Mouse (Mus musculus) layer of hippocampus, adult 9-10 months (tissue): ENCODE measurements around the gene Macrod2.
A peak's percentile ranks its signal among the peaks of the same experiment; 100 is the strongest.

Experiments used
- DNase-seq: peaks from one replicate; pipeline ENCODE4 v3.0.0; 2022; ENCODE audit warnings: low spot score

The Macrod2 gene

DNA sequence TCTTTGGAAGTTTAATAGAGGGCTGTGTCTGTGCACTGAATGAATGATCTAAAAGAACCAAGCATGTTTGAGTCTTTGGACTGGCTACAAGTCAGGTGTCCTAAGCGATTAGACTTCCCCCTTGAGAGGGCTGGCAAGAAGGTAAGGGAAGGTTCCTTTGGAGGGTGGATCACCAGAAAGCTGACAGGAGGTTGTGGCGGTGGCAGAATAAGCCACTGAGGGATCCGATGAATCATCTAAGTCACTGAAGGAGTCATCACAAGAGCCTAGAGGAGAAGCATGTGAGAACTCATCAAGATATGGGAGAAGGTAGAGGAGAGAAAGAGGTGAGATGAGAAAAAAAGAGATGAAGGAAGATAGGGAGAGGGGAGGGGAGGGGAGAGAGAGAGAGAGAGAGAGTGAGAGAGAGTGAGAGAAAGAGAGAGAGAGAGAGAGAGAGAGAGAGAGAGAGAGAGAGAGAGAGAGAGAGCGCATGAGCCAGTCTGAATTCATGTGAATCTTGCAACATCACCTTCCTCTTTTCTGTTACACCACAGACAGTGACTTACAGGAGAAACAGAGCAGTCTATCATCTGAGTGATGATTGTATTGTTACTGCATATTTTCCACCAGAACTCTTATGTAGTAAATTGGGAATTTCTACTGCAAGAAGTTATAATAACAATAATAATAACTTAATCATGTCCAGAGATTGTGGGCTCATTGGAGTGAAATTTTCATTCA is 398.9 kb downstream of the Macrod2 start:
- no peak for DNase-seq

DNA sequence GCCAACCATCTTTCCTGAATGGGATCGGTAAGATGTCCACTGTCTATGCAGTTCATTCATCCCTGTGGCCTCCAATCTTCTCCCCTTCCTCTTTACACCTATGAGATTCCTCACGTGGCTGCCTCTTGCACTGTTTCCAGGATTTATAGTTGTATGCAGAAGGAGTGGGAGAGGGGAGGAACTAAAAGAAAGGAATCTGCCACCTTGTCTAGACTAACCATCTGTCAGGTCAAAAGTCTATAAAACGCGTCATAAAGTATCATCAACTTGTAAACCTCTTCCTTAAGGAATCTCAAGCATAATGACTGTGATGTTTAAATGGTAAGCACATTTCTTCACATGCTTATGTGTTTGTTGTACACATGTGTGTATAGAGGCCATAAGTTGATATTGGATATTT is 416.6 kb downstream of the Macrod2 start:
- DNase-seq = no peak

DNA sequence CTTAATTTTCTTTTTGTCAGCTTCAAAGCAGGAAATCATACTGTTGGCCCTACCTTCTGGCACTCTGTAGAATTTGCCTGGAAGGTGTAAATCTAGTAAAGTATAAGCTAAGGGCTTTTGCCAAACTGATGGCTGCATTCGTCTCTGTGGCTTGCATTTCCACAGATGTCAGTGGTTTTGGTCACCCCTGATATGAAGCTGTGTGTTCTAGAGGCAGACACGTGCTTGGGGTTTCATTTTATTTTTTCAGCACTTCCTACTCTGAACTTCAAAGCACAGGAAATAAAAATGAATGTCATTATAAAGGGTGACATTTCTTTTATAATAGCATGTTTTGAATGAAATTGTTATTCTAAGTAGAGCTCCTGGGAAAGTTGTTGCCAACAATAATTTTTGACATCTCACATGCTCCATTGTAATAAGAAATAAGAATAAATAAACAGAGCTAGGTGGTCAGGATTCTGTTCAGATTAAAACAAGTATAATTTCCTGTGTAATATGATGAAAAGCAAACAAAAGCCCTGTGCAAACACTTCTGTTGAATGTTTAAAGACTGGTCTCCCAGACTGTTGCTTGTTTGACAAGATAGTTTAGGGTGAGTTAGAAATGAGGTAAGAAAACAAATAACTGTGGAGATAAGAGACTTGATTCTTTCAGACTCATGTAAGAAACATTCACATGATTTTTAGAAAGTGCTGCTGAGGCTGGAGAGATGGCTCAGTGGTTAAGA is 424.4 kb downstream of the Macrod2 start:
- no peak for DNase-seq

DNA sequence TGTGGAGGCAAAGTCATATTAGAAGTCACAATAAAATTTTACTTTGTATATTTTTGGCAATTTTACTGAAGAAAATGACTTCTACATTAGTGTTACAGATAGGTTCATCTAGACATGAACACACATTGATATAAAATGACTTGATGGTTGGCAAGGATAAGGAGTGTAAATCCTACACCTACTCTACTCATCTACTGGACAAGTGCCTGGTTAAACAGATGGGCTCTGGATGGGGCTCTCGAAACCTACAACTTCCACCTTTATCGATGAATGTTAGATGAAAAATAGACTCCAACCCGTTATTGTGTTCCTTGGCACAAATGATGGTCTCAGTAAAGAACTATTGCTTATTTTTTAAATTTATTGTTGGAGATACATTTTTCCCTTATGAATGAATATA is 427.3 kb downstream of the Macrod2 start:
- peak; percentile 16 for DNase-seq

DNA sequence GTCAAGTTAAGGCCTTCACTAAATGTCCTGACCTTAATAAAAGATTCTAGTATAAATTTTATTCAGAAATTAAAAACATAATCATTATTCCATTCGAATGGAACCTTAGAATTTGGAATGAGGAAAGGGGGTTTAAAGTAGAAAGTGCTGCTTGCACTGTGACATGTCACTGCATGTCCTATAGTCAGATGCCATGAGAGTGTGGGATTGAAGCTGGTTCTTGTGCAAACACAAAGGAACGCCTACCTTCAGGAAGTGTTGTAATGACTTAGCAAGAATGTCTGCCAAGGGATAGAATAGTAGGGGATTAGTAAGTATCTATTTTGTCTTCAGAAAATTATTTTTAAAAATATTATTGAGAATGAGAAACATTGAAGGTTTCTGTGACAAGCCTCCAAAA is 431.1 kb downstream of the Macrod2 start:
- DNase-seq = no peak

DNA sequence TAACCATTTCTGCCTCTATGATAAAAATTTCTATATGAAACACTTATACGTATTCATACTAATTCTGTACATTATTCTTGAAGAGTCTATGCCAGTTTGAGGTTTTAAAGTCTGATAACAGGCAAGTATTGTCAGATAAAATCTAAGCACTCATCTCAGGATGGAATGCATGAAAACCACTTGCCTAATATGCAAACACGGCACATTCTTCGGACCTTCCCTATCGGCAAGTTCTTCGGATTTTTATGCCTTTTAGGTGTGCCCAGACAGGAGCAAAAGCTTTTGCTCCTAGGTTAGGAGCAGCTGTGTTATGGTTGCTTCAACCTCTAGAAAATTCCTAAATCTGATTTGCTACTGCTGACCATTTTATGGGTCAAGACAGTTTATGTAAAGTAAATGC is 433.8 kb downstream of the Macrod2 start:
- no peak for DNase-seq

DNA sequence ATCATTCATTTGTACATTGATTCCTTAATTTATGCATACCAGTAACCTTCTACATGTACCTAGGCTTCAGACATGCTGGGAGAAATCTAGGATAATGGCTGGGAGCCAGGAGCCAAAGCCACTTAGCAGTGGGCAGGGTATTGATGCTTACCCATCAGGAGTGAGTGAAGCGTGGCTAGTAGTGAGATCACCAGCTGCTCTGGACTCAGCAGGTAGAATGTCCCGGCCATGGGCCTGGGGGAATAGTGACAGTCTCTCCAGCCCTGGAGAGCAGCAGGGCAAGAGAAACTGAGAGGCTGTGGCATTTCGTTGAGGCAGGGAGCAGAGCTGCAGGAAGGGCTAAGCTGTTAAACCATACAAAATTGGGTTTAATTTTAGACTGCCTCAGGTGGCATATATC is 435.0 kb downstream of the Macrod2 start:
- DNase-seq = no peak

DNA sequence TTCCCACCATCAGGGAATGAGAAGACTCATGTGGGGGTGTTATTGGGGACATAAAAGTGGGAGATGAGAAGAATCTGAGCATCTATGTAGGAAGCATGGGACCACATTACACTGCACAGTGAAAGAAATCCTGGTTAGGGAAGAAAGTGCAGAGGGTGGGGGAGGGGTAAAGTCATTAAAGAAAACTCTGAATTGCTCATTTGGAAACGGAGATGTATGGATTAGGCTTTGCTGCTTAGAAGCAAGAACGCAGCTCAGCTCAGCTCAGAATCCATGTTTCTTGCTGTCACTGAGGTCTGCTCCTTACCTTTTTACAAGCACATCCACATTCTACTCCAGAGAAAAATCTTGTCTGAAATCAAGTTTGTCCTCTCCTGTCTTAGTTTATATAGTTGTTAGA is 444.3 kb downstream of the Macrod2 start:
- no peak for DNase-seq

DNA sequence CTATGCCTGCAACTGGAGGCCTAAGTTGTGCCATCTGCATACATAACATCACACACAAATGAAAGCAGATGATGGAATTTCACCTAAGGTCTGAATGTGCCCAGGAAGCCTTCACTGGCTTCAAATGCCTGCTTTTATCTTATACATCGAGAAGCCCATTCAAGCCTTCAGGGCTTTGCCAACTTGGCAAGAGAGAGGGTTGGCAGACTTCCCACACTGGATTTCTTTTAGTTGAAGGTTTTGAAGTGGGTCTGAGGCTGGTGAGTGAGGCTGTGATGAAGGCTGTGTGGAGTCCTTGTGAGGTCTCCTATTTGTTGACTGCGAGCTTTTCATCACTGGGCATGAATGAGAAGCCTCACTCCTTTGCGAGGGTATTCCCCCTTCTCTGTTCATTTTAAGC is 444.8 kb downstream of the Macrod2 start:
- DNase-seq = no peak

DNA sequence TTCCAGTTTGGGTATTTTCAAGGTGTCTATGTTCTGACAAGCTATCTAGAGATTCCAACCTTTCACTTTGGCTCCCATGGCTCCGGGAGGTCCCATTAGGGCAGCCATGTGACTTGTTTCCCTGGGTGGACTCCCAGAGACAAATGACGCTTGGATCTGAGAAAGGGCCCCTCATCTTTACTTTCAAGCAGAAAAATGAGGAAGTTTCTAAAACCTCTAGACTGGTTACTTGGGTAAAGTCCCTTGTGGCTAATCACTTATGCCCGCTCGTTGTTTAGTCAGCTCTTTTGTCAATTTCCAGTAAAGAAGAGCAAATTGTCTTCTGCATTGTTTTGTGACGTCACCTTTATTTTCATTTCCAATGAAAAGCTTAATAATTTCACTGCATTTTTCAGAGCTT is 448.9 kb downstream of the Macrod2 start:
- DNase-seq = no peak

DNA sequence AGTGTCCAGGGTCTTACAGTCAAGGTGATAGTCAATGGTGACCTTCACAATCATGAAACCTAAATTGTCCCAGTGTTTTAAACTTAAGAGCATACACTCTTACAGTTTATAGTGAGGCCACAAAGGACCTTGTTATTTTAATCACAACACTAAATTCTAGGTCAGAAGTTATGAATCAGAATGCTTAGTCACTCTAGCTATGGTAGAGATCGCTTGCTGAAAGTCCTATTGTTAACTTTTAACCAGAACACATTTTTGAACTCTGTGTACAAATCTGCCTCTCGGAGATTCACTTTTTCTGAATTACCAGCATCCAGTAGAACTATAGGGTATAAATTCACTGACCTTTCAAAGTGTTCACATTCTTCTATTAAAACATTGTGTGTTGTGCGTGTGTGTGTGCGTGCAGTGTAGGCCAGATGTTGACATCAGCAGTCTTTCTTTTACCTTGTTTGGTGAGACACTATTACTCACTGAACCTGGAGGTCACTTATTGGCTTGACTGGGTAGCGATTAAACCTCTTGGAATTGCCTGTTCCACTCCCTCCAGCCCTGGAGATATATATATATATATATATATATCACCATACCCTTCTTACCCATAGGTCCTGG is 452.8 kb downstream of the Macrod2 start:
- no peak for DNase-seq

DNA sequence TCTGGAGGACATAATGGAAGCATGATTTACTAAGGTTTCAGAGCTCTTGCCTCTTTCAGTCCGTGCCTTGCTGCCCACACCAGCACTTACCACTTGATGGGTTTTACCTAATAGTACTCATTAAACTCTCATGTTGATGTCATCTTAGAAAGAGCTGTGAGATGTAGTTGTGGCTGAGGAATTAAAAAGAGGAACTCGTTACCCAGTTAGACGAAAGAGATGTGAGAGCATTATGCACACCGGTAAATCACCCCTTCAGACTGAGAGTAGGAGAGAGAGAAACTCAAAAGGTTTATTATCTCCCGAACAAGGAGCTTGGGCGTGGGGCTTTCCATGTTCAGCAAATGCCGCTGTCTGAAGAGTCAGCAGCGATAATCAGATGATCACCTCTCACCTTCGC is 458.4 kb downstream of the Macrod2 start:
- no peak for DNase-seq

DNA sequence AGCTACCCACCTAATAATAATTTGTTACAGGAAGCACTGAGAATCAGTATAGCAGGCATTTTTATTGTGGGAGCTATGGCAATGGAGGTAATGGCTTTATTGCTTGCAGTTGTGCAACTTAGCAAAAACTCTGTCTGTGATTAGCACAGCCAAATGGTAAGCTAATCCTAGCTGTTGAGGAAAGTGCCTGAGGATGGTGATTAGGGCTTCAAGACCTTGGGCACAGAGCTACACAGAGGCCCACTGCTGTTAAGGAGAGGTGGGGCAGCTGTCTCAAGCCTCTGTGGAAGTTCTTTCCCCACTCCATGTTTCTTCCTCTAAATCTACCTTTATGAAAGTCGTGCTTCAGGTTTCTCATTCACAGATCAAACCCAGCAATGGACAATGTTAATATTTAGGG is 466.2 kb downstream of the Macrod2 start:
- DNase-seq = no peak

DNA sequence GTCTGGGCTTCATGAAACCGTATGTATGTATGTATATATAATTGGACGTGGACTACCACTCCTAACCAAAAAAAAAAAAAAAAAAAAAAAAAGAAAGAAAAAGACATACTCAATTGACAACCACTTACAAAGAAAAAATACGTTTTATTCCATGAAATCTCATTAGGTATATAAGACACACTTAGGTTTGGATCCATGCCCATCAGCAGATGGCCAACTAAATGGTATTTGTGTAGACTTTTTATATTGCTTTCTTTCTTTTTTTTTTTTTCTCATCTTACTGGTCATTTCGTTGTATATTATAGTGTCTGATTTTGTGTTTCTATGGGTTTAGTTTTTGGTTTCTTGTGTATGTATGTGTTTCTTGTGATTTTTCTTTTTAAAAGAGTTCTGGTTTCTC is 467.6 kb downstream of the Macrod2 start:
- DNase-seq = no peak

DNA sequence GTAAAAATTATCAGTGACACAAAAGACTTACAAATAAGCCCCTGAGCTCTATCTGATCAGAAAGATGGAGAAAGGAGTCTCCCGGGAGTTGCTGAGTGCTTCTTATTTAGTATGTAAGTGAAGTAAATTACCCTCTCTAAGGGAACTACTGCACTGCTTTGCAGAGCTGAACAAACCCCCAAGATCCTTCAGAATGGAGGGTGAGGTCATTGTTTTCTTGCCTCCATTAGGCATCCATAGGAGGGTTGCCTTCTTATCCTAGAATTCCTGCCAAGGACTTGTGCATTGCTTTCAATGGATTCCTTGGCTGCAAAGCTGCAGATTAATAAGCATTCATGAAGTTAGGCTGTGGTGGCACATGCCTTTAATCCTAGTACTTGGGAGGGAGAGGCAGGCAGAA is 470.5 kb downstream of the Macrod2 start:
- no peak for DNase-seq

DNA sequence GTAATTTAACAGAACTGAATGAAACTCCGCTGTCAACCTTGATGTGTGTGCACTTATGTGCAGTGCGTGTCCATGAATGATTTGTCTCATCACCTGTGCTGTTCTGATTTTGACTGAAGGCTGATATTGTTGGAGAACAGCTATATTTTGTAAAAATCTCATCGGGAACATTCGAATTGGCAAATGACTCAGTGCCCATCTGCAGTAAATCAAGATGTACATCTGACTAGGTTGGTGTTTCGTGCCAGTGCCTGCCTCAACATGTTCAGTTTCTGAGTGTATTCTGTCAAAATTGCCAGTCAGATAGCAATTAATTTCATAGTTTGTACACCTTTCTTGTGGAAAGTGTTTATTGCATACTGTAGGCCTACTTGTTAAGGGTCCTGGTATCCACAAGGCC is 472.0 kb downstream of the Macrod2 start:
- peak; percentile 75 for DNase-seq

DNA sequence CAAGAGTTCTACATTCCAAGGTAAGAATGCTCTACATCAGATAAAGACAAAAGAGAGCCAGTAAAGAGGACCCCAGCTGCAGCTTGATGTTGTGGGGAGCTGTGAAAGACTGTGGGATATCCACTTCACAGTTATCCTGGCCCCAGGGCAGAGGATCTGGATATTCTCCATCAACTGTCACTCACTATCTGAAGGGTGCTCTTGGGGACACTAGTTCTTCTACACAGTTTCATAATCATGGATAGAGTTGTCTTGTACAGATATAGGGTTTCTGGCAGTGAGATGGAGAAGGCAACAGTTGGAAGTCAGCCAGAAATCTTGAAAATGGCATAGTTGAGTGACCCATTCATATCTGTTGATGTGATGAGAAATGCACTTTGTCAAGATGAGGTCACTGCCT is 490.1 kb downstream of the Macrod2 start:
- no peak for DNase-seq

DNA sequence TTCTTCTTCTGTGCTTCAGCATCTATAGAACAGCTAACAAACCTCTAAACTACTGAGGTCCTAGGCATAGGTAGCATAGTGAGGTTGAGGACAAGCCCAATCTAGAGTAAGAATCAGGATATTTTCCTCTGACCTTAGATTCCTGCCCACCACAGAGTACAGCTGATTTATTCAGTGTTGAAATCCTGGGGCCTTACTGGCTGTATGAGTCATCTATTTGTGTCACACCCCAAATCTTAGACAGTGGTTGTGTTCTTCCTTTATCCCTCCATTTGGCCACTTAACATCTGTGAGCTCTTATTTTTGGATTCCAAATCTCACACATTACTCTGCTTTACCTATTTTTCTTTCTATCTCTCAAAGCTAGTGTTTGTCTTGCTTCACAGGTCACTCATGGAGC is 495.6 kb downstream of the Macrod2 start:
- DNase-seq = no peak

DNA sequence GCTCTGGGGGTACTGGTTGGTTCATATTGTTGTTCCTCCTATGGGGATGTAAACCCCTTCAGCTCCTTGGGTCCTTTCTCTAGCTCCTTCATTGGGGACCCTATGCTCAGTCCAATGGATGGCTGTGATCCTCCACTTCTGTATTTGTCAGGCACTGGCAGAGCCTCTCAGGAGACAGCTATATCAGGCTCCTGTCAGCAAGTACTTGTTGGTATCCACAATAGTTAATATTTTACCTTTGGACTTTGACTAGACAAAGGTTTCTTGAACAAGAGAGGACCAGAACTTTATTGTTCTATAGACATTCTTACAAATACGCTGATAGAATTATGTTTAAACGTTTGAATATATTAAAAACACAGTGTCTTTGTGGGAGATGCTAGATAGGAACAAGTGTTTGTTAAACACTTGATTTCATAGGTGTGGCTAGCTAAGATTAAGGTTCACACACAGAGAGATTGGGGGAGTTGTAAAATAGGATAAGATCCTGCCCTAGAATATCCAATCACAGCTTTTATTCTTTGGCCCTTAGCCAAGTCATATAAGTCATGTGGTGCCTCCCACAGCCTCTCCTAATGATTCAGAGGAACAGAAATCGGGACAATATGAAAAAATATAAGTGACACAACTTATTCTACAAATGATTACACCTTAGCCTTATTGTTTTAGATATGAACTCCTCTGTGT is 501.4 kb downstream of the Macrod2 start:
- no peak for DNase-seq

DNA sequence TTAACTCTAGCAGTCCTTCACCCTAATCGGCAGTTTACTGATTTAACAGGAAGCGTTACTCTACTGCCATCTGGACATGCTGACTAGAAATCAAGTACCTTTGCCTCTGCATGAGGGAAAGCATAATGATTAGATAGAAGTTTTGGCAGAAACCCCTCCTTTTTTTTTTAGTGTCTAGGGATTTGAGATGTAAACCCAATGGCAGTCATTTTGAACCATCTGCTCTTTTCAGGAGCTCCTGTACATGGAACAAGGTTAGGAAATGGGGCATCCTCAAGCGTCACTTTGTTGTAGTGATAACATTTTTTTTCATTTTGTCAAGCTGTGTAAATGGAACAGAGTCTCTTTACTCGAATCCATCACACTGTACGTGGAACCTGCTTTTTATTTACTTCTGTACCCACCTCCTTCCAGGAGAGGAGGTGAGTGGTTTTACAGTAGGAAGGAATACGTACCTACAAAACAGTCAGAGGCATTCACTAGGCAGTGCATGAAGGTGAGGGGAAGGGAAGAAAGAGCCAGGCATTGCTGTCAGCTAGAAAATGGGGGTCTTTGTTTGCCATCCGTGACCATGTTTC is 503.4 kb downstream of the Macrod2 start:
- no peak for DNase-seq

DNA sequence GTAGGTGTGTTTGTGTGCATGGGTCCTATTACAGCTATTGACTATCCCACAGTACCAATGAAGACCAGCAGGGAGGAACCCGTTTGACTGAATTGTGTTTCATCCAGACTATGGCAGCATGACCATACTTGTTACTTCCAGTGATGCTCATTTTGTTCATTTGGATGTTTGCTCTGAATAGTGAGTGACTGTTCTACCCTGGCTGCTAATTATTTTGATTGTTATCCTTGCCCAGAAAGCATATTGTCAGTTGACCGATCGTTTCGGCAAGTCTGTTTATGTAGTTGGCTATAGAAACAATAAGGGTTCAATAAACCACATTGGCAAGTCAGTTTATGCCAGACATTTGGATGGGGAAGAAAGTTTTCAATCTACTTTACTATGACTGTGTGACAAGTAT is 510.2 kb downstream of the Macrod2 start:
- no peak for DNase-seq

DNA sequence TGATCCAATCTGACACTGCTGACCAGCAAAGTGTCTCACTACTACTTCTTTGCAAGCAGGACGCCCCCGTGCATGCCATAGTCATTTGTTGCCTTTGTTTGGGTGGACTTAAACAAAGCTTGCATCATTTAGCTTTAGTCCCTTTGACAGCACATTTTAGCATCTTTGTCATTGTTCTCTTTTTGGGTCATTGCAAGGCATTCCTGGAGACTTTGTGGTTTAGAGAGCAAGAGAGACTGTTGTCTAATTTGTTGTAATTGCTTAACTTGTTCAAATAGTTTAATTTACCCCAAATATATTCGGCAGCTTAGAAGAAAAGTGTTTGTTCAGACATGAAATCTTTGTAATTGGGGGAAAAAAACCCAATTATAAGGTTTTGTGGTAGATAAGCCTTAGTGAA is 511.0 kb downstream of the Macrod2 start:
- DNase-seq = no peak

DNA sequence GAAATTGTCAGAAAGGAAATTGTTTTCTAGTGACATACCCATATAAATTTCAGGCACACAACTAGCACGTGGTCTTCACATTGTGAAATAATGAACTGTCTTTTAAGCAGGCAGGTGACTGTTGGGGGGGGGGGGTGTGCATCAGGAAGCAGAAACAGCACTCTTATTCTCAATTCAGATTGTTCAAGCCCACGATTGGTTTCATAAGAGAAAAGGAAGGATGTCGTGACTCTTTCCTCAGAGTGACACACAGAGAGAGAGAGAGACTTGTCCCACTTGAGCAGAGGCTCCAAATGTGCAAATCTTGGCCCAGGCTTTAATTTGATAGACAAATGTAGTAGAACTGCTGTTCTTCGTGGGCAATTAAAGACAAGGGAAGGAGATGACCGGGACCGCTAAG is 516.4 kb downstream of the Macrod2 start:
- no peak for DNase-seq
